Mouse (Mus musculus): ENCODE measurements around the gene Hfe. TPM values are rescaled to one million over a fixed set of nuclear protein-coding genes. Genes with fewer than 3 reads are reported as not detected.

Hfe gene
- 0.69 to 2.2 TPM (median 1.4 TPM) in 4 replicates for total RNA-seq (2023; ENCODE audit: inconsistent age)

GRCm38 (mm10) chr13:23710374-23711089 is at the start of gene Hfe:
Gene Hfe (minus strand): TSS chr13:23710854.

DNA sequence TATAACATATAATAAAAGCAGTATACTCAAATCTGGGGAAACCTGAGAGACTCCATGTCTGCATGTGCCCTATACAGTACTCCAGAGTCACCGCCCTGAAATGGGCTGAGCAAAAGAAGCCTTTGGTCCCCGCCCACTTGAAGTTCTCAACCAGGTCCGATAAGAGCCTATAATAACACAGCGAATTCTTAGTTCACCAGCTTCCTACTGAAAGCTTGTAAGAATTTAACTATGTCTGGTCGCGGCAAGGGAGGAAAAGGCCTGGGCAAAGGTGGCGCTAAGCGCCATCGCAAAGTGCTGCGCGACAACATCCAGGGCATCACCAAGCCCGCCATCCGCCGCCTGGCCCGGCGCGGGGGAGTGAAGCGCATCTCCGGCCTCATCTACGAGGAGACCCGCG is 46.1 kb upstream of the Hfe start, which contains the start of gene Hist1h4b:
TSS of gene Hist1h4b (plus strand) at position 224 of the 400 bp plus-strand sequence.

DNA sequence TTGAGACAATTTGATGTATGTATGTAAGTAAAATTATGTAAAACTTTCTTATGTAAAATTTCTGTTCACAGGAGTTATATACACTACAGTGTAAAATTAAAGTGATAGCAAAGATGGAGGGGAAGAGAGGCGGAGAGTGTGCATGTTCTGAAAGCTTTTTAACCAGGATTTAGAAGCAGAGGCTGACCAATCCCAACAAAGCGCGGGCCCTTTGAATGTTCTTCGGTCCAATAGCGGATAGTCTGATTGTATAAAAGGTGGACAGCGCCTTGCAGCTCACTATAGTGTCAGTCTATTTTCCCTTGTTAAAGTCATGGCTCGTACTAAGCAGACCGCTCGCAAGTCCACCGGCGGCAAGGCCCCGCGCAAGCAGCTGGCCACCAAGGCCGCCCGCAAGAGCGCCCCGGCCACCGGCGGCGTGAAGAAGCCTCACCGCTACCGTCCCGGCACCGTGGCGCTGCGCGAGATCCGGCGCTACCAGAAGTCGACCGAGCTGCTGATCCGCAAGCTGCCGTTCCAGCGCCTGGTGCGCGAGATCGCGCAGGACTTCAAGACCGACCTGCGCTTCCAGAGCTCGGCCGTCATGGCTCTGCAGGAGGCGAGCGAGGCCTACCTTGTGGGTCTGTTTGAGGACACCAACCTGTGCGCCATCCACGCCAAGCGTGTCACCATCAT is 41.5 kb upstream of the Hfe start, which contains the start of gene Hist1h3b:
TSS of gene Hist1h3b (plus strand) at position 201 of the 675 bp plus-strand sequence.

DNA sequence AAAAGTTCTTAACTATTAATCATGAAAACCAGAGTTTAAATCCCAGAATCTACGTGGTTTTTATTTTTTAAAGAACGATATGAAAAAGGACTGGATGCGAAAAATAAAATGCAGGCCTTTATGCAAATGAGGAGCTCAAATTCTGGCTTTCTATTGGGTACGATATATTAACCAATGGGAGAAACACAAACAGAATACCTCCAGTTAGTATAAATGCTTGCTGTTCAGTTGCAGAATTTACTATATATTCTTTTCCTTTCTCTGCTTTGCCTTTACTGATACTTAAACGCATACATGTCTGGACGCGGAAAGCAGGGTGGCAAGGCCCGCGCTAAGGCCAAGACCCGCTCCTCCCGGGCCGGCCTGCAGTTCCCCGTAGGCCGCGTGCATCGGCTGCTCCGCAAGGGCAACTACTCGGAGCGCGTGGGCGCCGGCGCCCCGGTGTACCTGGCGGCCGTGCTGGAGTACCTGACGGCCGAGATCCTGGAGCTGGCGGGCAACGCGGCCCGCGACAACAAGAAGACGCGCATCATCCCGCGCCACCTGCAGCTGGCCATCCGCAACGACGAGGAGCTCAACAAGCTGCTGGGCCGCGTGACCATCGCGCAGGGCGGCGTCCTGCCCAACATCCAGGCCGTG is 40.3 kb upstream of the Hfe start, which contains the start of gene Hist1h2ab:
TSS of gene Hist1h2ab (plus strand) at position 288 of the 639 bp plus-strand sequence.

GRCm38 (mm10) chr13:23746201-23747080 is 35.8 kb upstream of the Hfe start, which contains the start of gene Hist1h2bb:
Gene Hist1h2bb (plus strand): TSS chr13:23746734.

DNA sequence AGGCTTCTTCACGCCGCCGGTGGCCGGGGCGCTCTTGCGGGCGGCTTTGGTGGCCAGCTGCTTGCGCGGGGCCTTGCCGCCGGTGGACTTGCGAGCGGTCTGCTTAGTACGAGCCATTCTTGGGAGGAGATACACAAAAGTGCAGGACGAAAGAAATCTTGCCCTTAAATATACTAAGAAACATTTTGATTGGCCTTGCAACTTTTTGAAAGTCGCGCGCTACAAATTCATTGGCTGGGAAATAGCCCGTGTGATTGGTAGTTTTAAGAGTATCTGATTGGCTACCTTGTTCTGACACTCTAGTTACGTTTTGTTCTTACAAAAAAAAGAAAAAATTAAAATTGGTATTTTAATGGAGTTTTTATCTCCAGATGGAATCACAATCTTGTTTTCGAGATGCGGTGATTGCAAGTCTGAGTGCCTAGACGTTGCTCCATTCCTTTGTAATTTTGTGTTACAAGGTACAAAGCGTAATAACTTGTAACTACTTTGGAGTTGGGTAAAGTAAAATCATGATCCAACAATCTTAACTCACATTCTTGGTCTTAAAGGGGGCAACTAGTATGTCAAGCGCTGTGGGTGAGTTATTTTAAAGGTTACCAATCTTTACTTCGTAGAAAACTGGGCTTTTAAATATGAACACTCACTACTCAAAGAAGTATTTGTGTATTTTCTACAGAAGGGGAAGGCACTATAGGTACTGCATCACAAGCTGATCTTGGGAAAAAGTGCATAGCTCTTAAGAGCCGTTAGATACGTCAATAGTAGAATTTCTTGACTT is 34.9 kb upstream of the Hfe start, which contains the start of gene Hist1h3c:
TSS of gene Hist1h3c (minus strand) at position 222 of the 781 bp plus-strand sequence.

DNA sequence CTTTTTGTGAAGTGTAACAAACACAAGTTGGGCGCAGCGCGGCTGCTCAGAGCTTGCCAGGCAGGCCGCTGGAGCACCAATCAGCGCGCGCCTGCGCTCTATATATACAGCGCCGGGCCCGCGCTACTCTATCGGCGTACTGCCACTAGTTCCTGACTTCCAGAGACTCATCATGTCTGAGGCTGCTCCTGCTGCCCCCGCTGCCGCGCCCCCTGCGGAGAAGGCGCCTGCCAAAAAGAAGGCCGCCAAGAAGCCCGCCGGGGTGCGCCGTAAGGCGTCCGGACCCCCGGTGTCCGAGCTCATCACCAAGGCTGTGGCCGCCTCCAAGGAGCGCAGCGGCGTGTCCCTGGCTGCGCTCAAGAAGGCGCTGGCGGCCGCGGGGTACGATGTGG is 28.0 kb upstream of the Hfe start, which contains the start of gene Hist1h1c:
TSS of gene Hist1h1c (plus strand) at position 132 of the 392 bp plus-strand sequence.

DNA sequence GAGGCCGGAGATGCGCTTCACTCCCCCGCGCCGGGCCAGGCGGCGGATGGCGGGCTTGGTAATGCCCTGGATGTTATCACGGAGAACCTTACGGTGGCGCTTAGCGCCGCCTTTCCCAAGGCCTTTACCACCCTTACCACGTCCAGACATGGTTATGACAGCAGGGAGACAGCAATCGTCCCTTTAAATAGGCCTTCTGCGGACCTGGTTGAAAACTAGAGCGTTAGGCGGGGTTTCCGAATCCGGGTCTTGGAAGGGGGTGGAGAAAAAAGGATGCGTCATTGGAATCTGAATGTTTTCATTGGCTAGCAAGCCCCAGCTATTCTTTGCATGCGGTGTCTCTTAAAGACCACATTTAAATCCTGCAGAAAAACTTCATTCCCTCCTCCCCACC is 12.4 kb downstream of the Hfe start, which contains the start of gene Hist1h4c:
TSS of gene Hist1h4c (minus strand) at position 155 of the 394 bp plus-strand sequence.

DNA sequence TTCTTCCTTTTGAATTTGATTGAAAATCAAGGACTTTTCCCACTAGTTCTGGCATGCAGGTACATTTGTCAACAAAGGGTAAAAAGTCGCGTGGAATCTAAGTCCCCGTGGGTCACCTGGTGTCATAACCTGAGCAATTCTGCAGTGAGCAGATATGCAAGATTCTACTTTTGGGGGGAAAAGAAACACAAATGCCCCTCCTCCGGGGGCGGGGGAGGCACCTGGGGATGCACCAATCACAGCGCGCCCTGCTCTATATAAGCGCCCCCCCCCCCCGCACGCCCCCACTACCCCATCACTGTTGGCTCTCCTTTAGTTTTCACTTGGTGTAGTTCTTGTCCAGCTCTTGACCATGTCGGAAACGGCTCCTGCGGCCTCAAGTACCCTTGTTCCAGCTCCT is 15.1 kb downstream of the Hfe start, which contains the start of gene Hist1h1t:
TSS of gene Hist1h1t (plus strand) at position 301 of the 400 bp plus-strand sequence.

DNA sequence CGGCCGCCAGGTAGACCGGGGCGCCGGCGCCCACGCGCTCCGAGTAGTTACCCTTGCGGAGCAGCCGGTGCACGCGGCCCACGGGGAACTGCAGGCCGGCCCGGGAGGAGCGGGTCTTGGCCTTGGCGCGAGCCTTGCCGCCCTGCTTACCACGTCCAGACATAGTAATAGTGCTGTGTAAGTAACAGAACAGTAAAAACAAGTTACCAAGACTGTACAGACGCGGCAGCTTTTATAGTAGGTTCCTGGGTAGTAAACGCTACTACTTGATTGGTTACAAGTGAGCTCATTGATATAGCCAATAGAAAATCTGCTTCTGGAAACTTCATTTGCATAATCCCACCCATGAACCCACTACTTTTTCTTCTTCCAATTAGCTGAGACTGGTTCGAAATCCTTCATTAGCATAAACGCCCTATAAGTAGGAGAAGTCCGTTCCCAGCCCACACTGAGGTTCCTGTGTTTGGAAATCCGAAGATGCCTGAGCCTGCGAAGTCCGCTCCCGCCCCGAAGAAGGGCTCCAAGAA is 26.8 kb downstream of the Hfe start, which contains the start of the genes Hist1h2ac and Hist1h2bc:
TSS of gene Hist1h2ac (minus strand) at position 194 of the 527 bp plus-strand sequence.
TSS of gene Hist1h2bc (plus strand) at position 445 of the 527 bp plus-strand sequence.

Other genes starting within 250 kb of the Hfe start
- gene Btn1a1, start 245.0 kb downstream of the Hfe start, total RNA-seq (2023; ENCODE audit: inconsistent age) = not detected in 4 replicates
- gene Btn2a2, start 222.0 kb downstream of the Hfe start, total RNA-seq (2023; ENCODE audit: inconsistent age) = 0.61 to 1.7 TPM (median 1.6 TPM) in 3 of 4 replicates, not detected in the other
- 380 to 493 TPM (median 419 TPM) in 4 replicates for gene Hist1h4h, start 179.8 kb downstream of the Hfe start, total RNA-seq (2023; ENCODE audit: inconsistent age)
- 18.4 to 42.2 TPM (median 32.0 TPM) in 4 replicates for gene Hist1h2af, start 176.9 kb downstream of the Hfe start, total RNA-seq (2023; ENCODE audit: inconsistent age)
- gene Hist1h3g, start 175.4 kb downstream of the Hfe start, total RNA-seq (2023; ENCODE audit: inconsistent age) = 5.1 to 15.0 TPM (median 8.0 TPM) in 4 replicates
- 11.3 to 16.6 TPM (median 13.7 TPM) in 4 replicates for gene Hist1h2bh, start 167.5 kb downstream of the Hfe start, total RNA-seq (2023; ENCODE audit: inconsistent age)
- 123 to 144 TPM (median 124 TPM) in 4 replicates for gene Hist1h3f, start 166.8 kb downstream of the Hfe start, total RNA-seq (2023; ENCODE audit: inconsistent age)
- gene Hist1h4f, start 159.2 kb downstream of the Hfe start, total RNA-seq (2023; ENCODE audit: inconsistent age) = 90.4 to 98.1 TPM (median 92.8 TPM) in 4 replicates
- gene Hist1h1d, start 157.6 kb downstream of the Hfe start, total RNA-seq (2023; ENCODE audit: inconsistent age) = 25.4 to 29.9 TPM (median 27.1 TPM) in 4 replicates
- gene Hist1h3e, start 148.5 kb downstream of the Hfe start, total RNA-seq (2023; ENCODE audit: inconsistent age) = 304 to 393 TPM (median 327 TPM) in 4 replicates
- gene Hist1h2ae, start 139.6 kb downstream of the Hfe start, total RNA-seq (2023; ENCODE audit: inconsistent age) = 14.4 to 36.0 TPM (median 25.7 TPM) in 4 replicates
- gene Hist1h2bg, start 139.5 kb downstream of the Hfe start, total RNA-seq (2023; ENCODE audit: inconsistent age) = 482 to 521 TPM (median 495 TPM) in 4 replicates
- 216 to 268 TPM (median 252 TPM) in 4 replicates for gene Hist1h2bf, start 136.7 kb downstream of the Hfe start, total RNA-seq (2023; ENCODE audit: inconsistent age)
- gene Hist1h2ad, start 136.5 kb downstream of the Hfe start, total RNA-seq (2023; ENCODE audit: inconsistent age) = 41.9 to 71.0 TPM (median 49.4 TPM) in 4 replicates
- gene Hist1h3d, start 135.1 kb downstream of the Hfe start, total RNA-seq (2023; ENCODE audit: inconsistent age) = 32.2 to 49.8 TPM (median 35.5 TPM) in 4 replicates
- 154 to 204 TPM (median 177 TPM) in 4 replicates for gene Hist1h4d, start 129.3 kb downstream of the Hfe start, total RNA-seq (2023; ENCODE audit: inconsistent age)
- gene Hist1h2be, start 89.7 kb downstream of the Hfe start, total RNA-seq (2023; ENCODE audit: inconsistent age) = 30.3 to 38.2 TPM (median 33.1 TPM) in 4 replicates
- 319 to 416 TPM (median 354 TPM) in 4 replicates for gene Hist1h1e, start 88.3 kb downstream of the Hfe start, total RNA-seq (2023; ENCODE audit: inconsistent age)
- 10.0 to 14.4 TPM (median 11.1 TPM) in 4 replicates for gene Hist1h2ac, start 26.9 kb downstream of the Hfe start, total RNA-seq (2023; ENCODE audit: inconsistent age)
- gene Hist1h2bc, start 26.7 kb downstream of the Hfe start, total RNA-seq (2023; ENCODE audit: inconsistent age) = 19.7 to 31.0 TPM (median 21.7 TPM) in 4 replicates
- gene Hist1h1t, start 15.0 kb downstream of the Hfe start, total RNA-seq (2023; ENCODE audit: inconsistent age) = 0.77 to 1.4 TPM (median 1.1 TPM) in 3 of 4 replicates, not detected in the other
- 186 to 254 TPM (median 213 TPM) in 4 replicates for gene Hist1h4c, start 12.4 kb downstream of the Hfe start, total RNA-seq (2023; ENCODE audit: inconsistent age)
- 908 to 1,217 TPM (median 961 TPM) in 4 replicates for gene Hist1h1c, start 28.0 kb upstream of the Hfe start, total RNA-seq (2023; ENCODE audit: inconsistent age)
- gene Hist1h3c, start 34.7 kb upstream of the Hfe start, total RNA-seq (2023; ENCODE audit: inconsistent age) = 12.3 to 17.5 TPM (median 15.7 TPM) in 4 replicates
- 71.4 to 93.9 TPM (median 80.8 TPM) in 4 replicates for gene Hist1h2bb, start 35.9 kb upstream of the Hfe start, total RNA-seq (2023; ENCODE audit: inconsistent age)
- gene Hist1h2ab, start 40.3 kb upstream of the Hfe start, total RNA-seq (2023; ENCODE audit: inconsistent age) = 70.2 to 102 TPM (median 85.3 TPM) in 4 replicates
- gene Hist1h3b, start 41.4 kb upstream of the Hfe start, total RNA-seq (2023; ENCODE audit: inconsistent age) = 58.2 to 88.1 TPM (median 67.4 TPM) in 4 replicates
- gene Hist1h4b, start 46.2 kb upstream of the Hfe start, total RNA-seq (2023; ENCODE audit: inconsistent age) = 102 to 129 TPM (median 105 TPM) in 4 replicates
- gene Hist1h4a, start 50.4 kb upstream of the Hfe start, total RNA-seq (2023; ENCODE audit: inconsistent age) = 166 to 182 TPM (median 176 TPM) in 4 replicates
- 384 to 431 TPM (median 397 TPM) in 4 replicates for gene Hist1h3a, start 51.5 kb upstream of the Hfe start, total RNA-seq (2023; ENCODE audit: inconsistent age)
- 34.9 to 57.5 TPM (median 37.6 TPM) in 4 replicates for gene Hist1h1a, start 52.8 kb upstream of the Hfe start, total RNA-seq (2023; ENCODE audit: inconsistent age)
- not detected in 4 replicates for gene Trim38, start 59.1 kb upstream of the Hfe start, total RNA-seq (2023; ENCODE audit: inconsistent age)
- gene Slc17a2, start 96.1 kb upstream of the Hfe start, total RNA-seq (2023; ENCODE audit: inconsistent age) = not detected in 4 replicates
- gene Slc17a3, start 128.6 kb upstream of the Hfe start, total RNA-seq (2023; ENCODE audit: inconsistent age) = not detected in 4 replicates
- not detected in 4 replicates for gene Slc17a1, start 156.9 kb upstream of the Hfe start, total RNA-seq (2023; ENCODE audit: inconsistent age)
- gene Slc17a4, start 204.2 kb upstream of the Hfe start, total RNA-seq (2023; ENCODE audit: inconsistent age) = not detected in 4 replicates
- not detected in 4 replicates for gene Hist1h2ba, start 223.3 kb upstream of the Hfe start, total RNA-seq (2023; ENCODE audit: inconsistent age)
- not detected in 4 replicates for gene Hist1h2aa, start 223.6 kb upstream of the Hfe start, total RNA-seq (2023; ENCODE audit: inconsistent age)